Mouse (Mus musculus) intestine, embryonic 16.5 days (tissue): ENCODE data around the gene Prl3d1. TPM values are rescaled to one million over a fixed set of nuclear protein-coding genes. Genes with fewer than 3 reads are reported as not detected.
"Not testable (repeated sequence)": the region's sequence is repeated elsewhere in the genome, so short reads cannot be mapped to it uniquely, and the experiment has no call there.

Experiments
- ATAC-seq: fragments of 200-750 bp; cut with Nextera tagmentation; 2 replicates; pipeline ENCODE4 v1.8.0; 2017; ENCODE audit warnings: moderate TSS enrichment, moderate library complexity
- H3K27ac ChIP-seq: fragments of 300-500 bp; sonication (generic); 2 replicates; pipeline ENCODE4 v1.5.1; 2014; ENCODE audit warnings: mild to moderate bottlenecking, low read length
- H3K27me3 ChIP-seq: fragments of 300-500 bp; sonication (generic); replicated peaks from 2 replicates; pipeline ENCODE4 v1.6.1; 2014; ENCODE audit warnings: low read length, control low read depth, mixed read lengths; ENCODE audit not compliant: control insufficient read depth, insufficient read depth
- H3K36me3 ChIP-seq: fragments of 300-500 bp; sonication (generic); 2 replicates; pipeline ENCODE4 v1.6.1; 2014; ENCODE audit warnings: low read length, control low read depth; ENCODE audit not compliant: control insufficient read depth, insufficient read depth
- H3K4me1 ChIP-seq: fragments of 300-500 bp; sonication (generic); 2 replicates; pipeline ENCODE4 v1.6.1; 2014; ENCODE audit warnings: low read length, control low read depth, mixed read lengths; ENCODE audit not compliant: control insufficient read depth, insufficient read depth
- H3K4me2 ChIP-seq: fragments of 300-500 bp; sonication (generic); 2 replicates; pipeline ENCODE4 v1.6.1; 2014; ENCODE audit warnings: low read depth, low read length, control low read depth
- H3K4me3 ChIP-seq: fragments of 300-500 bp; sonication (generic); 2 replicates; pipeline ENCODE4 v1.5.1; 2014; ENCODE audit warnings: mild to moderate bottlenecking, low read length
- H3K9ac ChIP-seq: fragments of 300-500 bp; sonication (generic); 2 replicates; pipeline ENCODE4 v1.6.1; 2014; ENCODE audit warnings: low read depth, low read length
- H3K9me3 ChIP-seq: fragments of 300-500 bp; sonication (generic); 2 replicates; pipeline ENCODE4 v1.6.1; 2016; ENCODE audit warnings: low read length, control low read depth; ENCODE audit not compliant: control insufficient read depth
- WGBS: fragments of 180-500 bp; shearing (Covaris S2); extraction: QIAGEN DNeasy Blood & Tissue Kit; methylation state at CpG from one replicate; pipeline ENCODE4 v1.1.7; 2014; 5-methylcytosine and 5-hydroxymethylcytosine counted together
- polyA plus RNA-seq: library from polyadenylated mRNA; unstranded; fragments of >200 nt; fragmentation: Nextera tagmentation; extraction: Ambion mirVana; gene quantifications from 2 replicates; pipeline ENCODE4 v1.2.1, GENCODE M21; 2015

The Prl3d1 gene
- polyA plus RNA-seq, result not detected in 2 replicates

DNA sequence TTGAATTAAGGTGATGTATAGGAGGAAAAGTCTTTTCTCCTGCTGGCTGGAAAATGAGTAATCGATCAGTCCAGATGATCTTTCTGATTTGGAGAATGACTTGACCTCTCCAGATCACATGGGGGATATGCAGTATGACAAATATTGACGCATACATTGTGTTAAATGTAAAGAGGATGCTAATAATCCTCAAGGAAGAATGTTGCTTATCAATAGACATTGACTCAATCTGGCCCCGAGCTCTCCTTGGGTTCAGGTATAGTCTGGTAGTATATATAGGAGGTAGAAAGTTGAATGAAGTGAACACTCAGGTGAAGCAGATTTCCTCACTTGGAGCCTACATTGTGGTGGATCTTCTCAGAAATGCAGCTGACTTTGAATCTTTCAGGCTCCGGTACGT is at the start of gene Prl3d1:
Gene Prl3d1, plus strand, starts transcription at position 301 of the 400 bp plus-strand sequence.
- not testable (repeated sequence) for H3K4me3 ChIP-seq, H3K27me3 ChIP-seq, H3K9me3 ChIP-seq, H3K9ac ChIP-seq, H3K4me2 ChIP-seq, H3K4me1 ChIP-seq, H3K36me3 ChIP-seq, H3K27ac ChIP-seq, ATAC-seq
- 96% methylated on average over 5 of the region's 5 CpGs for WGBS

DNA sequence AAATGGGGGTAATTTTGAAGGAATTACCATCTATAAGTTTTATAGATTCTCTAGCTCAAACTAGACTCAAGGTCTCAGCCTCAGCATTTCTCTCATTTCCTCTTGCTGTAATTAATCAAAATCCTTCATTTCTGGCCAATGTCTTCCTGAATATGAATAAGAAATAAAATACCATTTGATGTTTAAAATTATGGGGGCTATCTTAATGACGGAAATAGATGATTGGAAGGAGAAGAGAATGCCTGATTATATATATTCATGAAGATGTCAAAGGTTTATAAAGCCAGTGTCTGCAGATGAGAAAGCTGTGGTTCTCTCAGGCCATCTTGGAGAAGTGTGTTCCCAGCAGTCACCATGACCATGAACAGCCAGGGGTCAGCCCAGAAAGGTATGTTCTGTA is 36.7 kb upstream of the Prl3d1 start, which contains the start of gene Prl:
Gene Prl, plus strand, starts transcription at position 301 of the 400 bp plus-strand sequence.
- no peak for ATAC-seq
- Histone ChIP-seq H3K9ac (no peak within 1 kb of the TSS), H3K27me3 (no peaks in the 10 kb centered on the region), H3K27ac (no peak within 1 kb of the TSS), H3K4me3 (no peak within 1 kb of the TSS), H3K36me3 (no peaks in the 10 kb centered on the region), H3K9me3 (no peaks in the 10 kb centered on the region), H3K4me2 (no peak within 1 kb of the TSS), H3K4me1 (no peaks in the 10 kb centered on the region)
- WGBS, result 91% methylated on average over 1 of the region's 1 CpGs

DNA sequence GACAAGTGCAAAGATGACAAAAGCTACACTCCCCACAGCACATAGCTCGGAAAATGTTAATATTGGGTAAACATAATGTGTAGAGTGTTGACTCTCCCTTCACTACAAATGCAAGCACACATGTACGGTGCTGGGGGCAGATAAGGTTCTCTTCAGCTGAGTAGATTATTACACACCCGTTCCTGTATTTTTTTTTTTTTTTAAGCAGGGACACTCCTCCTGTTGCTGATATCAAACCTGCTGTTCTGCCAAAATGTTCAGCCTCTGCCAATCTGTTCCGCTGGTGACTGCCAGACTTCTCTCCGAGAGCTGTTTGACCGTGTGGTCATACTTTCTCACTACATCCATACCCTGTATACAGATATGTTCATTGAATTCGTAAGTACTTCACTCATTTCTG is 34.8 kb upstream of the Prl3d1 start:
- Histone ChIP-seq H3K36me3 (no peaks in the 10 kb centered on the region), H3K4me3 (no peak overlapping the region), H3K4me2 (no peak overlapping the region), H3K4me1 (no peaks in the 10 kb centered on the region), H3K9me3 (no peaks in the 10 kb centered on the region), H3K9ac (no peak overlapping the region), H3K27ac (no peak overlapping the region), H3K27me3 (no peaks in the 10 kb centered on the region)
- no peak for ATAC-seq
- 80% methylated on average over 7 of the region's 7 CpGs for WGBS

DNA sequence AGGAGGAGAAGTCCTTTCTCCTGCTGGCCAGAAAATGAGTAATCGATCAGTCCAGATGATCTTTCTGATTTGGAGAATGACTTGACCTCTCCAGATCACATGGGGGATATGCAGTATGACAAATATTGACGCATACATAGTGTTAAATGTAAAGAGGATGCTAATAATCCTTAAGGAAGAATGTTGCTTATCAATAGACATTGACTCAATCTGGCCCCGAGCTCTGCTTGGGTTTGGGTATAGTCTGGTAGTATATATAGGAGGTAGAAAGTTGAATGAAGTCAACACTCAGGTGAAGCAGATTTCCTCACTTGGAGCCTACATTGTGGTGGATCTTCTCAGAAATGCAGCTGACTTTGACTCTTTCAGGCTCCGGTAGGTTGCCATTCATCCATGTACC is 27.4 kb downstream of the Prl3d1 start, which contains the start of gene Prl3d2:
Gene Prl3d2, plus strand, starts transcription at position 301 of the 400 bp plus-strand sequence.
- not testable (repeated sequence) for H3K4me1 ChIP-seq, H3K27ac ChIP-seq, H3K9me3 ChIP-seq, H3K9ac ChIP-seq, H3K4me3 ChIP-seq, H3K27me3 ChIP-seq, ATAC-seq, H3K36me3 ChIP-seq, H3K4me2 ChIP-seq
- 100% methylated on average over 3 of the region's 4 CpGs for WGBS

DNA sequence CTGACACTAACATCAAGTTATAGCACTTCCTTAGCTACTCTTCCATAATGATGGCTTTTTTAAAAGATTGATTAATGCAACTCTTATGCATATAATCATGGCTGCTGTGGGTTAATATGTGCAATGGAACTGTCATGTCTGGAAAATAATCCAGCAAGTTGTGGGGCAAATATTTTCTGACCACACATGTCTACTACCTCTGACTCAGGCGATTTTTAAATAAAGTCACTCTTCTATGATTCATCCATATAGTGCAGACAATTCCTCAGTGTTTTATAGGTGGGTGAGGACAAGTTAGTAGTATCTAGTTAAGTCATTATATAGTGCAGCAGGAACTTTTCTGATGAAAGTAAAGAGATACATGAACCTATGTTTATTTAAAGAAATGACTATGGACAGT is 54.3 kb downstream of the Prl3d1 start:
- no peaks in the 10 kb centered on the region for H3K36me3 ChIP-seq
- no peak overlapping the region for H3K4me3 ChIP-seq
- no peak overlapping the region for H3K27ac ChIP-seq
- H3K9ac ChIP-seq, result no peak overlapping the region
- 62% methylated on average over 1 of the region's 1 CpGs for WGBS
- H3K4me2 ChIP-seq, result no peak overlapping the region
- no peaks in the 10 kb centered on the region for H3K27me3 ChIP-seq
- ATAC-seq, result no peak
- H3K4me1 ChIP-seq, result no peaks in the 10 kb centered on the region
- H3K9me3 ChIP-seq, result no peaks in the 10 kb centered on the region

Other genes starting within 250 kb of the Prl3d1 start
- not detected in 2 replicates for gene Prl, start 36.6 kb upstream of the Prl3d1 start, polyA plus RNA-seq
- not detected in 2 replicates for gene Prl3d2, start 27.5 kb downstream of the Prl3d1 start, polyA plus RNA-seq
- gene Prl3d3, start 62.6 kb downstream of the Prl3d1 start, polyA plus RNA-seq, result not detected in 2 replicates
- not detected in 2 replicates for gene Prl3c1, start 102.5 kb downstream of the Prl3d1 start, polyA plus RNA-seq
- not detected in 2 replicates for gene Prl3b1, start 147.7 kb downstream of the Prl3d1 start, polyA plus RNA-seq
- not detected in 2 replicates for gene Prl3a1, start 165.2 kb downstream of the Prl3d1 start, polyA plus RNA-seq
- gene Prl6a1, start 218.4 kb downstream of the Prl3d1 start, polyA plus RNA-seq, result 0.21 and 1.1 TPM in 2 replicates